Comparison of ENCODE assay signal across 32 mouse cellular contexts in the genomic region with DNA sequence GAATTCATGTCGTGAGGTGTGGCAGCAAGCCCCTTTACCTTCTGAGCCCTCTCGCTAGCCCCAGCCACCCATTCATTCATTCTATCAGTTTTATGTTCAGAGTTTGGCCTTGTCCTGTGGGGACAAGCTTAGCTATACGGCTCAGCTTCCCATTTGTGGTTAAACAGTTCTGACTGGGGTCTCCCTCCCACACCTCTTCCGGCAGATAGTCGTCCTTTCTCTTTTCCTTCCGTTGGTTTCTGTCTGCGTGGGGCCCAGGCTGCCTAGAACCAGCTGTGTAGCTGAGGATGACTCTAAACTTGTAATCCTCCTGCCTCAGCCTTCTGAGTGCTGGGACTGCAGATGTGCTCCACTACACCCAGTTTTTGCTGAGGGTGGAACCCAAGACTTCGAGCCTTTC. TPM values are rescaled to one million over a fixed set of nuclear protein-coding genes. Genes with fewer than 3 reads are reported as not detected.
DNase-seq lines count a peak whose midpoint lies in the region; ATAC-seq and TF ChIP-seq lines count a peak whose summit lies in the region.
"Had no signal": no experiment of that assay in that cellular context is flagged by ENCODE, and none has a peak within 500 bp of the region (broad histone marks: within the 10 kb centered on the region; RNA-seq: fewer than 3 reads in every experiment).

No protein-coding gene starts in this region.

- no peak overlapping the region for H3K4me2 ChIP-seq in liver, postnatal 0 days (ENCODE audit: low read depth, low read length)
- H3K4me2 ChIP-seq in liver, embryonic 12.5 days: no peak overlapping the region
- H3K4me2 ChIP-seq: embryonic facial prominence, embryonic 12.5 days; forebrain, embryonic 12.5 days; heart, embryonic 11.5 days; limb, embryonic 15.5 days; midbrain, embryonic 15.5 days; neural tube, embryonic 13.5 days had no signal

- TF ChIP-seq EP300 in liver, postnatal 0 days (IDR thresholded peaks at IDR 0.05; ENCODE audit: low read depth): no peak

- H3K27me3 ChIP-seq in liver, postnatal 0 days (ENCODE audit: insufficient read depth, low read length): 0 out of 2 replicates have a peak, but pooled peaks cover 1% of the 10 kb centered on the region
- H3K27me3 ChIP-seq in liver, embryonic 12.5 days (replicated peaks): peaks cover 8% of the 10 kb centered on the region
- H3K27me3 ChIP-seq: megakaryocyte, embryonic 14.5 days had no signal

- no peak overlapping the region for H3K4me3 ChIP-seq in liver, postnatal 0 days (ENCODE audit: low read depth, low read length)
- H3K4me3 ChIP-seq in liver, embryonic 12.5 days: no peak overlapping the region
- H3K4me3 ChIP-seq: embryonic facial prominence, embryonic 12.5 days; erythroblast, embryonic 14.5 days; forebrain, embryonic 12.5 days; left cerebral cortex, adult 2 months; limb, embryonic 15.5 days; megakaryocyte, embryonic 14.5 days; midbrain, embryonic 15.5 days; myocyte; neural tube, embryonic 13.5 days had no signal

- WGBS in liver, postnatal 0 days (ENCODE audit: insufficient replicate concordance): 38% methylated on average over 8 of the region's 8 CpGs
- whole genome bisulfite sequencing in liver, embryonic 12.5 days (ENCODE audit: insufficient replicate concordance): 20% methylated on average over 8 of the region's 8 CpGs

- peaks cover 4% of the 10 kb centered on the region; the same call in 1 of the 2 replicates for H3K9me3 ChIP-seq in liver, postnatal 0 days (ENCODE audit: low read length)
- no peaks in the 10 kb centered on the region; the same call in 1 of the 2 replicates for H3K9me3 ChIP-seq in liver, embryonic 12.5 days (replicated peaks)
- H3K9me3 ChIP-seq: embryonic facial prominence, embryonic 12.5 days; limb, embryonic 15.5 days; midbrain, embryonic 15.5 days; neural tube, embryonic 13.5 days had no signal

- H3K4me1 ChIP-seq in liver, postnatal 0 days (ENCODE audit: insufficient read depth): peaks cover under 1% of the 10 kb centered on the region
- peaks cover 18% of the 10 kb centered on the region for H3K4me1 ChIP-seq in liver, embryonic 12.5 days
- H3K4me1 ChIP-seq: embryonic facial prominence, embryonic 12.5 days had no signal

- peaks cover 26% of the 10 kb centered on the region for H3K36me3 ChIP-seq in liver, postnatal 0 days (replicated peaks; ENCODE audit: insufficient read depth, low read length)
- H3K36me3 ChIP-seq in liver, embryonic 12.5 days: peaks cover 26% of the 10 kb centered on the region
- H3K36me3 ChIP-seq: embryonic facial prominence, embryonic 12.5 days; forebrain, embryonic 12.5 days; limb, embryonic 15.5 days; midbrain, embryonic 15.5 days; neural tube, embryonic 13.5 days had no signal

- H3K27ac ChIP-seq in liver, postnatal 0 days (ENCODE audit: low read depth): 0 out of 2 replicates have a peak overlapping the region, but pooled peaks have one; percentile 9
- no peak overlapping the region for H3K27ac ChIP-seq in liver, embryonic 12.5 days
- H3K27ac ChIP-seq: embryonic facial prominence, embryonic 12.5 days; forebrain, embryonic 12.5 days; left cerebral cortex, adult 2 months; limb, embryonic 15.5 days; midbrain, embryonic 15.5 days; neural tube, embryonic 13.5 days had no signal

- no peak for TF ChIP-seq CTCF in liver, postnatal 0 days (IDR thresholded peaks at IDR 0.05; ENCODE audit: low read depth)

- ATAC-seq in liver, postnatal 0 days: no peak
- ATAC-seq in liver, embryonic 12.5 days: no peak
- ATAC-seq in common myeloid progenitor, adult 5-6 weeks (replicated peaks; ENCODE audit: low read depth, poor library complexity, severe bottlenecking): peak; percentile 91
- peak; percentile 86 for ATAC-seq in megakaryocyte progenitor cell, adult 5-6 weeks (replicated peaks; ENCODE audit: poor library complexity)
- ATAC-seq: midbrain, embryonic 15.5 days had no signal

- no peak for DNase-seq in liver, postnatal 0 days
- peak; percentile 52 for DNase-seq in CD4-positive helper T cell, adult 2 months (ENCODE audit: low read depth, low spot score)
- DNase-seq in embryo, embryonic 11 days: no peak
- no peak for DNase-seq in cerebellum, adult 11-12 months
- DNase-seq: adrenal gland, postnatal 14 days; cerebellum, adult 9-10 months; gastrocnemius, postnatal 36 days; kidney, adult 2 months; kidney, postnatal 10 days; left cerebral cortex, postnatal 4 days; lung, adult 18-20 months; lung, postnatal 14 days; thymus, adult 18-20 months had no signal

- H3K9ac ChIP-seq in liver, postnatal 0 days (replicated peaks): no peak overlapping the region
- no peak overlapping the region for H3K9ac ChIP-seq in liver, embryonic 12.5 days
- H3K9ac ChIP-seq: embryonic facial prominence, embryonic 12.5 days; forebrain, embryonic 12.5 days; limb, embryonic 15.5 days; midbrain, embryonic 15.5 days; neural tube, embryonic 13.5 days had no signal

RNA-seq across cellular contexts. Expression of a gene that starts 7.2 kb away (rescaled TPM):
- 0.12 and 0.25 TPM in 2 replicates for polyA plus RNA-seq in liver, postnatal 0 days (2015; fragmentation: Nextera tagmentation; extraction: Ambion mirVana)
- polyA plus RNA-seq in liver, embryonic 12.5 days (2016; fragmentation: Nextera tagmentation; extraction: Ambion mirVana): 0.08 and 0.22 TPM in 2 replicates
- total RNA-seq in common myeloid progenitor, adult 5-6 weeks (2017): 9.6 and 14.7 TPM in 2 replicates
- 3.6 and 4.5 TPM in 2 replicates for total RNA-seq in megakaryocyte progenitor cell, adult 5-6 weeks (2015)
- 10.4 and 11.5 TPM in 2 replicates for total RNA-seq in megakaryocyte progenitor cell, adult 5-6 weeks (2017)
- total RNA-seq: left cerebral cortex, adult 2 months had no signal
- polyA plus RNA-seq: forebrain, embryonic 12.5 days; heart, postnatal 0 days; midbrain, embryonic 15.5 days; neural tube, embryonic 13.5 days had no signal

RNA-seq across cellular contexts. Expression of a gene that starts 18.6 kb away (rescaled TPM):
- not detected in 2 replicates for polyA plus RNA-seq in liver, postnatal 0 days (2015; fragmentation: Nextera tagmentation; extraction: Ambion mirVana)
- polyA plus RNA-seq in liver, embryonic 12.5 days (2016; fragmentation: Nextera tagmentation; extraction: Ambion mirVana): not detected in 2 replicates
- total RNA-seq in common myeloid progenitor, adult 5-6 weeks (2017): not detected in 2 replicates
- total RNA-seq in megakaryocyte progenitor cell, adult 5-6 weeks (2015): not detected in 2 replicates
- not detected in 2 replicates for total RNA-seq in megakaryocyte progenitor cell, adult 5-6 weeks (2017)
- total RNA-seq: gastrocnemius, adult 18-20 months; gastrocnemius, postnatal 36 days had no signal
- polyA plus RNA-seq: erythroblast, embryonic 14.5 days; heart, postnatal 0 days; myocyte had no signal

RNA-seq across cellular contexts. Expression of a gene that starts 30.3 kb away (rescaled TPM):
- polyA plus RNA-seq in liver, postnatal 0 days (2015; fragmentation: Nextera tagmentation; extraction: Ambion mirVana): 0.13 and 0.15 TPM in 2 replicates
- polyA plus RNA-seq in liver, embryonic 12.5 days (2016; fragmentation: Nextera tagmentation; extraction: Ambion mirVana): 0.41 and 0.57 TPM in 2 replicates
- not detected in 2 replicates for total RNA-seq in common myeloid progenitor, adult 5-6 weeks (2017)
- total RNA-seq in megakaryocyte progenitor cell, adult 5-6 weeks (2015): 0.12 and 0.15 TPM in 2 replicates
- not detected in 2 replicates for total RNA-seq in megakaryocyte progenitor cell, adult 5-6 weeks (2017)

RNA-seq across cellular contexts. Expression of a gene that starts 30.4 kb away (rescaled TPM):
- polyA plus RNA-seq in liver, postnatal 0 days (2015; fragmentation: Nextera tagmentation; extraction: Ambion mirVana): 39.7 and 40.9 TPM in 2 replicates
- 15.1 and 17.0 TPM in 2 replicates for polyA plus RNA-seq in liver, embryonic 12.5 days (2016; fragmentation: Nextera tagmentation; extraction: Ambion mirVana)
- total RNA-seq in common myeloid progenitor, adult 5-6 weeks (2017): 13.2 and 14.6 TPM in 2 replicates
- 61.3 and 68.9 TPM in 2 replicates for total RNA-seq in megakaryocyte progenitor cell, adult 5-6 weeks (2015)
- total RNA-seq in megakaryocyte progenitor cell, adult 5-6 weeks (2017): 18.3 and 31.4 TPM in 2 replicates

RNA-seq across cellular contexts. Expression of a gene that starts 58.7 kb away (rescaled TPM):
- polyA plus RNA-seq in liver, postnatal 0 days (2015; fragmentation: Nextera tagmentation; extraction: Ambion mirVana): not detected in 2 replicates
- not detected in 2 replicates for polyA plus RNA-seq in liver, embryonic 12.5 days (2016; fragmentation: Nextera tagmentation; extraction: Ambion mirVana)
- not detected in 2 replicates for total RNA-seq in common myeloid progenitor, adult 5-6 weeks (2017)
- total RNA-seq in megakaryocyte progenitor cell, adult 5-6 weeks (2015): not detected in 2 replicates
- not detected in 2 replicates for total RNA-seq in megakaryocyte progenitor cell, adult 5-6 weeks (2017)
- total RNA-seq: adrenal gland, postnatal 14 days; gastrocnemius, adult 18-20 months; gastrocnemius, postnatal 36 days; layer of hippocampus, postnatal 10 days; left cerebral cortex, adult 2 months; left cerebral cortex, postnatal 4 days had no signal
- polyA plus RNA-seq: embryonic facial prominence, embryonic 12.5 days; erythroblast, embryonic 14.5 days; forebrain, embryonic 12.5 days; heart, embryonic 11.5 days; heart, postnatal 0 days; hindbrain, embryonic 11.5 days; intestine, embryonic 14.5 days; kidney, adult 2 months; limb, embryonic 15.5 days; midbrain, embryonic 15.5 days; myocyte; neural tube, embryonic 13.5 days; stomach, embryonic 16.5 days had no signal

Comparison
In these comparisons a context has a peak if more than half of its experiments do, and no peak if none do; other contexts are left out.
1. ATAC-seq: peak in common myeloid progenitor, adult 5-6 weeks (single experiment) and megakaryocyte progenitor cell, adult 5-6 weeks (single experiment); none in liver, postnatal 0 days (single experiment) and liver, embryonic 12.5 days (single experiment).